Mouse (Mus musculus): ENCODE data around the gene Arhgef11. TPM values are rescaled to one million over a fixed set of nuclear protein-coding genes. Genes with fewer than 3 reads are reported as not detected.

Gene Arhgef11
- polyA plus RNA-seq, 1 experiment from 2014 or later = 17.8 TPM

GRCm38 (mm10) chr3:87779086-87779485 is 161.7 kb downstream of the Arhgef11 start:
- peaks cover 39% of the 10 kb centered on the region for H3K27me3 ChIP-seq
- no peaks in the 10 kb centered on the region for H3K36me3 ChIP-seq
- 25% methylated on average over 2 of the region's 2 CpGs for WGBS
- ATAC-seq (replicated peaks; ENCODE audit: low FRiP score) = no peak
- H3K4me1 ChIP-seq = peaks cover 19% of the 10 kb centered on the region
- no peak overlapping the region for H3K4me2 ChIP-seq
- no peak overlapping the region for H3K27ac ChIP-seq
- no peak overlapping the region for H3K4me3 ChIP-seq (replicated peaks)
- no peak overlapping the region for H3K9ac ChIP-seq
- no peaks in the 10 kb centered on the region for H3K9me3 ChIP-seq (replicated peaks)

DNA sequence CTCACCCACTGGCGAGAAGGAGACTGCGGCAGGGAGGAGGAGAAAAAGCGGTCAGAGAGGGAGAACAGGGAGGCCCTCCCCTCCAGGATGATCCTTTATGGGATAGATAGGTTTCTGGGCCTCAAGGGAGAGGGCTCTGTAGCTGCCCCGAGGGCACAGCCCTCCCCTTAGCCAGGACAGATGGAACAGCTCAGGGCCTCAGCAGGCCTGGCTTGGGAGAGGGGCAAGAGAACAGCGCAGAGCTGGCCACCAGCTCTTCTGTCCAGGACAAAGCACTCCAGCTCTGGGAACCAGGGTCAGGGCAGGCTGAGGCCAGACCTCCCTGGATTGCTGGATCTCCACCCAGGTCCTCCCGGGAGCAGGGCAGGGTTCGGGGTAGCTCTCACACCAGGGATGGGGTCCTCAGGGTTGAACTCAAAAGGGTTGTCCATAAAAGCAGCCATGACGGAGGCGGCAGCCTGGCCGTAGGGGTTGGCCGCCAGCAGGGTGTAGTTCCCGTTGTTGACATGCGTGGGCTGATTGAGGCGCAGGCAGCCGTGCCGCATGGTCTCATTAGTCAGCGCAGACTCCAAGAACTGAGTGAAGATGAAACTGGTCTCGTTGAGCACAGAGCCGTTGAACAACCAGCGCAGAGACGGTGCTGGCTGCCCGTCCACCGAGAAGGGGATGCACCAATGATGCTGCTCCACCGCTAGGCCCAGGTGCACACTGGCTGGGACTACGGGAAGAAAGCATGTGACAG is 166.1 kb downstream of the Arhgef11 start:
- peak; percentile 50 for ATAC-seq (replicated peaks; ENCODE audit: low FRiP score)
- Histone ChIP-seq H3K4me3 (replicated peaks) (no peak overlapping the region), H3K9ac (no peak overlapping the region), H3K9me3 (replicated peaks) (no peaks in the 10 kb centered on the region), H3K27me3 (peaks cover 17% of the 10 kb centered on the region), H3K4me2 (peak overlapping the region; percentile 0; the same call in 1 of the 2 replicates), H3K4me1 (peaks cover 18% of the 10 kb centered on the region), H3K27ac (peak overlapping the region; percentile 30), H3K36me3 (no peaks in the 10 kb centered on the region)
- 71% methylated on average over 25 of the region's 25 CpGs for WGBS

GRCm38 (mm10) chr3:87785156-87785555 is 167.8 kb downstream of the Arhgef11 start:
- ATAC-seq (replicated peaks; ENCODE audit: low FRiP score) = no peak
- 0 out of 2 replicates have a peak, but pooled peaks cover under 1% of the 10 kb centered on the region for H3K27me3 ChIP-seq
- no peaks in the 10 kb centered on the region for H3K36me3 ChIP-seq
- H3K4me1 ChIP-seq = peaks cover 18% of the 10 kb centered on the region
- H3K4me2 ChIP-seq = no peak overlapping the region
- 0 out of 2 replicates have a peak overlapping the region, but pooled peaks have one; percentile 8 for H3K27ac ChIP-seq
- no peak overlapping the region for H3K9ac ChIP-seq
- no peak overlapping the region for H3K4me3 ChIP-seq (replicated peaks)
- 62% methylated on average over 5 of the region's 5 CpGs for WGBS
- H3K9me3 ChIP-seq (replicated peaks) = no peaks in the 10 kb centered on the region

DNA sequence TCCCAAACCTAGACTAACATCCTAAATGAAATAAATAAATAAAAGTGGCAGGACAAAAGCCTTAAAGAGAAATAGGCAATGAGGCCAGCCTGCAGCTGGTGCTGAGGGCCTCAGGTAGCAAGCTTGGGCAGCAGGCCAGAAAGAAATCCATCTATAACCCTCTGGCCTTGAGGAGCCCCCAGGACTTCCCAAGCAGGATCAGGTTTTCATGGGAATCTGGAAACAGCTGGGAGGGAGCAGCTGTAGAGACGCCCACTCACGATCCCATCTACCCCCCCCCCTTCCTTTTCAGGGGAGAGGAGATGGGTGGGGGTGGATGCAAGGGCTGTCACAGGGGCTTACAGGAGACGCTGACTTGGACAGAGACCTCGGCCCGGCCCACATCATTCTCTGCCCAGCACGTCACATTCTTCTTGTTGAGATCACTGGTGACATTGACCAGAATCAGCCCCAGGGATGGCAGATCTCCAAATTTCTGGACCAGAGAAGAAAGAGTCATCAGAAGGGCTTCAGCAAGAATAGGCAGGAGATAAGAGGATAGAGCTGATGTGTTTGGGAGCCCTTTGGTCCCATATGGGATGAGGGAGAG is 168.4 kb downstream of the Arhgef11 start:
- ATAC-seq (replicated peaks; ENCODE audit: low FRiP score) = no peak; the same call in 1 of the 2 replicates
- H3K4me3 ChIP-seq (replicated peaks) = no peak overlapping the region
- H3K36me3 ChIP-seq = no peaks in the 10 kb centered on the region
- peaks cover 2% of the 10 kb centered on the region for H3K27me3 ChIP-seq
- WGBS = 31% methylated on average over 6 of the region's 6 CpGs
- no peak overlapping the region for H3K4me2 ChIP-seq
- H3K4me1 ChIP-seq = peaks cover 19% of the 10 kb centered on the region
- H3K9me3 ChIP-seq (replicated peaks) = no peaks in the 10 kb centered on the region
- 0 out of 2 replicates have a peak overlapping the region, but pooled peaks have one; percentile 8 for H3K27ac ChIP-seq
- no peak overlapping the region for H3K9ac ChIP-seq

Small RNA genes within 50 kb of the gene (microRNA-seq; reads per million reads assigned to microRNA genes)
- not detected for gene Gm24109

Other genes starting within 250 kb of the Arhgef11 start
- gene Fcrl1, start 241.2 kb upstream of the Arhgef11 start, polyA plus RNA-seq (2015; fragmentation: Nextera tagmentation; extraction: Ambion mirVana) = 0.36 and 0.66 TPM in 2 replicates
- gene Fcrl5, start 181.8 kb upstream of the Arhgef11 start, polyA plus RNA-seq (2015; fragmentation: Nextera tagmentation; extraction: Ambion mirVana) = not detected in 2 replicates
- gene Etv3, start 92.2 kb upstream of the Arhgef11 start, polyA plus RNA-seq (2015; fragmentation: Nextera tagmentation; extraction: Ambion mirVana) = 14.4 and 15.7 TPM in 2 replicates
- gene Lrrc71, start 131.1 kb downstream of the Arhgef11 start, polyA plus RNA-seq (2015; fragmentation: Nextera tagmentation; extraction: Ambion mirVana) = 0.66 and 0.84 TPM in 2 replicates
- gene Ntrk1, start 177.6 kb downstream of the Arhgef11 start, polyA plus RNA-seq (2015; fragmentation: Nextera tagmentation; extraction: Ambion mirVana) = 6.1 and 8.4 TPM in 2 replicates
- gene Insrr, start 179.4 kb downstream of the Arhgef11 start, polyA plus RNA-seq (2015; fragmentation: Nextera tagmentation; extraction: Ambion mirVana) = 1.2 and 1.5 TPM in 2 replicates
- gene Pear1, start 206.7 kb downstream of the Arhgef11 start, polyA plus RNA-seq (2015; fragmentation: Nextera tagmentation; extraction: Ambion mirVana) = 40.8 and 51.0 TPM in 2 replicates
- 0.09 TPM in 1 of 2 replicates, not detected in the other for gene Sh2d2a, start 229.2 kb downstream of the Arhgef11 start, polyA plus RNA-seq (2015; fragmentation: Nextera tagmentation; extraction: Ambion mirVana)

Data from kidney, embryonic 15.5 days (tissue).